Mouse (Mus musculus) heart, postnatal 0 days (tissue): ENCODE measurements around the gene Wfdc15a.

ENCODE experiments used
- CTCF ChIP-seq: IDR thresholded peaks from 2 replicates; pipeline ENCODE4 v1.5.1; 2016; ENCODE audit warnings: antibody characterized with exemption, control low read depth, low read depth
- EP300 ChIP-seq: IDR thresholded peaks from 2 replicates; pipeline ENCODE4 v1.6.1; 2016; ENCODE audit warnings: antibody characterized with exemption, low read depth

DNA sequence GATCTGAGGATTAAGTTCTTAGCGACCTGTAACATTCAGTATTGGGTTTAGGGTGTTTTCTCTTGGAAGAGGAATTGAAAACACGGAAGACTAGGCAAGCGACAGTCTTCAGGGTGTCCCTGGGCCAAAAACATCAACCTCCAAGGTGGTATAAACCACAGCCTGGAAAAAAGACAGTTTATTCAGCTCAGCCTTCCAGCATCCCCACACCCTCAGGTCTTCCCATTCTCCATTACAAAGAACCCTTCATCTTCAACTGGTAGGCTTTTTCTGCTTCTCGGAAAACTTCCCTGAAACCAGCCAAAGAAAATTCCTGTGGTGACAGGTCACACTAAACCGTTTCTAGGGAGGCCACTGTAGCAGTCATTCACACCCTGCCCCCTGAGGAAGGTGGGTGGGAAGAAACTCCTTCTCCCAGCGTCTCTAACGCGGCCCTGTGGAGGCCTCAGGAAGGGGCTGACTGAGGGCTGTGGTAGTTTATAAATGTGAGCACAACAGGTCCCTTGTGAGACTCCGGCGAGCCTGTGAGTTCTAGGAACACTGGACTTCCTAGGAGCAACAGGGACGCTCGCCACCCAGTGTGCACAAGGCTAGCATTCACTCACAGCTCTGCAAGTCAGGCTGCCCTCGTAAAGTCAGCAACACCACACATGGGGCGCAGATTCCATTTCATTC, 49.7 kb downstream of the Wfdc15a start:
- TF ChIP-seq CTCF (no peak), EP300 (no peak)
